Mouse (Mus musculus) hindbrain, embryonic 15.5 days (tissue): Measurements from ENCODE around the gene Lrrc29. TPM values are rescaled to one million over a fixed set of nuclear protein-coding genes. Genes with fewer than 3 reads are reported as not detected.

ENCODE experiments used
- ATAC-seq: fragments of 200-750 bp; cut with Nextera tagmentation; 2 replicates; pipeline ENCODE4 v1.8.0; 2017; ENCODE audit warnings: low read depth, moderate number of reproducible peaks, moderate TSS enrichment; ENCODE audit not compliant: low FRiP score
- H3K27ac ChIP-seq: fragments of 300-500 bp; sonication (generic); replicated peaks from 2 replicates; pipeline ENCODE4 v1.5.1; 2015; ENCODE audit warnings: mild to moderate bottlenecking, inconsistent platforms
- H3K27me3 ChIP-seq: fragments of 300-500 bp; sonication (generic); 2 replicates; pipeline ENCODE4 v1.6.1; 2015; ENCODE audit warnings: control low read depth, inconsistent platforms
- H3K36me3 ChIP-seq: fragments of 300-500 bp; sonication (generic); 2 replicates; pipeline ENCODE4 v1.6.1; 2015; ENCODE audit warnings: control low read depth, inconsistent platforms
- H3K4me1 ChIP-seq: fragments of 300-500 bp; sonication (generic); replicated peaks from 2 replicates; pipeline ENCODE4 v1.6.1; 2015; ENCODE audit warnings: control low read depth, inconsistent platforms
- H3K4me2 ChIP-seq: fragments of 300-500 bp; sonication (generic); 2 replicates; pipeline ENCODE4 v1.6.1; 2015; ENCODE audit warnings: moderate library complexity, mild to moderate bottlenecking, inconsistent platforms
- H3K4me3 ChIP-seq: fragments of 300-500 bp; sonication (generic); 2 replicates; pipeline ENCODE4 v1.5.1; 2015; ENCODE audit warnings: mild to moderate bottlenecking, inconsistent platforms
- H3K9ac ChIP-seq: fragments of 300-500 bp; sonication (generic); 2 replicates; pipeline ENCODE4 v1.6.1; 2015; ENCODE audit warnings: inconsistent platforms
- H3K9me3 ChIP-seq: fragments of 300-500 bp; sonication (generic); 2 replicates; pipeline ENCODE4 v1.6.1; 2016; ENCODE audit warnings: control low read depth, inconsistent platforms
- WGBS: fragments of 180-500 bp; shearing (Covaris S2); methylation state at CpG from one replicate; pipeline ENCODE4 v1.1.7; 2015; 5-methylcytosine and 5-hydroxymethylcytosine counted together
- polyA plus RNA-seq: library from polyadenylated mRNA; unstranded; fragments of >200 nt; fragmentation: Nextera tagmentation; extraction: Ambion mirVana; gene quantifications from 2 replicates; pipeline ENCODE4 v1.2.1, GENCODE M21; 2015

Gene Lrrc29
- polyA plus RNA-seq, 1 experiment from 2014 or later = 0.80 TPM

DNA sequence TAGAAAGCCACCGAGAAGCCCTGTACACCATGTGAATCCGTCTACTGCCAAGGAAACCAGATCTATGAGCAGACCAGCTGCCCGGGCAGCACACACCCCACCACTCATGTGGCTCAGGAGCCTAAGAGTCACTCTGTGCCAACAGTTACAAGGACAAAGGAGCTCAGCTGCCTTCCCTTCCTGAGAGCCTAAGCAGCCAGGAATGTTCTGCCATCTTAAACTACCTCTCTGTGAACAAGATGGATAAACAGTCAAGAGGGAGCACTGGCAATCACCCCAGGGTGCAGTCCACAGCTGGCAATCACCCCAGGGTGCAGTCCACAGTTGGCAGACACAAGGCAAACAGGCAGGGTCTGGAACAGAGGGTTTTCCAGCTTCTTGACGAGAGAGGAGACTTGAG is 8.1 kb downstream of the Lrrc29 start:
- WGBS = 72% methylated on average over 4 of the region's 4 CpGs
- Histone ChIP-seq H3K9me3 (no peaks in the 10 kb centered on the region), H3K27ac (no peak overlapping the region), H3K9ac (no peak overlapping the region), H3K4me1 (no peaks in the 10 kb centered on the region), H3K4me3 (no peak overlapping the region), H3K36me3 (peaks cover 49% of the 10 kb centered on the region), H3K4me2 (no peak overlapping the region), H3K27me3 (no peaks in the 10 kb centered on the region)
- ATAC-seq = no peak

DNA sequence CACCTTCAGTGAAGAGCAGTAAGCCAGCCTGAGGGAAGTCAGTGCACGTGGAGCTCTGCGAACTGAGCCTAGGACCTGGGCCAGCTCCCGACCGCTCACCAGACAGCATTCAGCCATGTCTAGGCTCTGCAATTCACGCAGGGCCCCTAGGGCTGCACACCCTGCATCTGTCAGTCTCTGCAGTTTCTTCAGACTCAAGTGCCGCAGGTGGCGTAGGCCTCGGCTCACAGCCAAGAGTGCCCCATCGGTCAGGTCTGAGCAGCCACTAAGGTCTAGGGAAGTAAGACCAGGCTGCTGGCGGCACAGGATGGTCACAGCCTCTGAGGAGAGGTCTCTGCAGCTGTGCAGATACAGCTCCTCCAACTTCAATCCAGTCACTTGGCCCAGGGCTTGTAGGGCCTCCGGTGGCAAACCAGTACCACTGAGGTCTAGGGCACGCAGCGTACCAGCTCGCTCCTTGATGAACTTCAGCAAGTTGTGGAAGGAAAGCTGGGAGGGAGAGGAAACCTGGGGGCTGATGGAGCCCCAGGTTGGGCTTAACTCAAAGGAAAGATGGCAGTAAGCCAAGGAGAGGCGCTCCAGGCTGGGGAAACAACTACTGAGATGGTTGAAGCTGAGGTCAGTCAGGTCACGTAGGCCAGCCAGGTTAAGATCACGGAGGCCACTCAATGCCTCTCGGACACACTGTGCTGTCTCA is 10.9 kb downstream of the Lrrc29 start:
- H3K36me3 ChIP-seq = peaks cover 49% of the 10 kb centered on the region
- no peaks in the 10 kb centered on the region for H3K9me3 ChIP-seq
- no peak overlapping the region for H3K4me2 ChIP-seq
- WGBS = 89% methylated on average over 18 of the region's 18 CpGs
- no peak overlapping the region for H3K9ac ChIP-seq
- no peak overlapping the region for H3K4me3 ChIP-seq
- no peak overlapping the region for H3K27ac ChIP-seq
- no peaks in the 10 kb centered on the region for H3K27me3 ChIP-seq
- no peaks in the 10 kb centered on the region for H3K4me1 ChIP-seq
- 0 out of 2 replicates have a peak, but pooled peaks have one; percentile 12 for ATAC-seq

DNA sequence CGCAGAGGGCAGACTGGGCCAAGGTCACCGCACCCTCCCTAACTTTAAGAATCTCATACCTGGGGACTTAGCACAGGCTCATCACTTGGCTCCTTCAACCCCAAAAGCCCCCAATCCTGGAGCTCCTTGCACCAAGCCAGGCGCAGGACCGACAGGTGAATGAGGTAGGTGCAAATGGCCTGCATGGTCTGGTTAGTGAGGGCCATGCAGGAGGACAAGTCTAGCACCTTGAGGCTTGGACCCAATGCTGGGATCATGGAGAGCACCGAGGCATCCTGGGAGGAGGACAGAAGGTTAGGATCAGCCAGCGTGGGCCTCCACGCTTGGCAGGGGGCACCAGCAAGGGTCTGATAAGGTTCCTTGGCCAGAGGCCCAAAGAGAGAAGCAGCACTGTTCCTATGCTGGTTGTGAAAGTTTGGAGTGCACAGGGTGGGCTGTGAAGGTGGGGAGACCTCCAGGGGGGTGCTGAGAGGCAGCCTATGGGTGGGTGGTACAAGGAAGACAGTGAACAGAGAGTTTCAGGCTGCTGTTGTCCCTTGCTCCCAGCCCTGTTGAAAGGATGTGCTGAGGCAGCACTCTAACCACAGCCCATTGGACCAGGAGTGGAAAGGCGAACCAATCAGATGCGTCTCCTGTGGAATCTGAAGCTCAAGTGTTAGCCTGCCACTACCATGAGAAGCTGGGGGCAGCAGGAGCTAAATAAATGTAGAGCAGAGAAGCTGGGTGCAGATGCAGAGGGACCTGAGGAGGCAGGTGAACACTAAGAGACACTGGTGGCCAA is 12.3 kb downstream of the Lrrc29 start:
- H3K4me2 ChIP-seq = no peak overlapping the region
- no peaks in the 10 kb centered on the region for H3K27me3 ChIP-seq
- H3K36me3 ChIP-seq = peaks cover 46% of the 10 kb centered on the region
- no peak overlapping the region for H3K27ac ChIP-seq
- H3K4me1 ChIP-seq = no peaks in the 10 kb centered on the region
- no peak overlapping the region for H3K4me3 ChIP-seq
- ATAC-seq = no peak
- no peak overlapping the region for H3K9ac ChIP-seq
- H3K9me3 ChIP-seq = no peaks in the 10 kb centered on the region
- 83% methylated on average over 9 of the region's 9 CpGs for WGBS

DNA sequence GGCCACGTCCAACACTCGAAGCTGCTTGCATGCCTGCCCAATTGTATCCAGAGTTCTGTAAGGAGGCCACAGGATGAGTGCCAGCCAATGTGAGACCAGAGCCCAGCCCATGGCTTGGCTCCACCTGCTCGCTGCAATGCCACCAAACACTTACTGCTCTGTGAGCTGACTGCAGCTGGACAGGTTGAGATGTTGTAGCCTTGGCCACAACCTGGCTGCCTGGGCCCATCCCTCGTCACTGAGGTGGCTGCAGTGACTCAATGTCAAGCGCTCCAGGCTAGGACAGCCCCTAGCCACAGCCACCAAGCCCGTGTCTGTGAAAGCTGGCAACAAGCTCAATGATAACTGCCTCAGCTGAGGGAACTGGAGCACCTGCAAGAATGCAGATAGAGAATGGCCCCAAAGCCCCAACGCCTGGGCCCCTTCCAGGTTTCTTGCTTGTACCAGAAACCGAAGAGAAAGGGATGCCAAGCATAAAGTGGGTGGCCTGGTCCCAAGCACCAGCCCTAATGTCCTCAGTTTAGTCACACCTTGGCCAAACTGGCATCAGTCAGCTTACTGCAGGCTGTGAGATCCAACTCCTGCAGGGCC is 13.1 kb downstream of the Lrrc29 start:
- Histone ChIP-seq H3K27me3 (no peaks in the 10 kb centered on the region), H3K4me3 (no peak overlapping the region), H3K27ac (no peak overlapping the region), H3K36me3 (peaks cover 50% of the 10 kb centered on the region), H3K4me1 (no peaks in the 10 kb centered on the region), H3K9ac (no peak overlapping the region), H3K4me2 (no peak overlapping the region), H3K9me3 (no peaks in the 10 kb centered on the region)
- WGBS = 94% methylated on average over 8 of the region's 8 CpGs
- no peak for ATAC-seq

DNA sequence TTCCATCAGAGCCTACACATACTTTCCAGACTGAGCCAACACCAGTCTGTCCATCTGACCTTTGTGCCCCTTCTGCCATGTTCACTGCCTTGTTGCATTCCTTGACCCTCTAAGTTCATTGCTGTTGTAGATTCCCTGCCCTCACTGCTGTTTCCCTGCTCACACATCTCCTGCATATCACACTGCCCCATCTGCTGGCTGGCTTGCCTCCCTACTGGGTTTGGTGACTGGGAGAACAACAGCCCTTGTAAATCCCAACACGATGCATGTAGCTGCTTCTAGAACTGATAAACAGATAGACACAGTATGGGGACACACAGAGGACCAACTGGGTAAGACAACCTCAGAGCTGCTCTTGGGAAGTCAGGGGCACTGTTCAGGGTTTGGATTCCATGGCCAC is 14.4 kb downstream of the Lrrc29 start:
- H3K27me3 ChIP-seq = no peaks in the 10 kb centered on the region
- ATAC-seq = no peak
- peaks cover 52% of the 10 kb centered on the region for H3K36me3 ChIP-seq
- H3K4me3 ChIP-seq = no peak overlapping the region
- no peak overlapping the region for H3K27ac ChIP-seq
- no peak overlapping the region for H3K4me2 ChIP-seq
- no peaks in the 10 kb centered on the region for H3K9me3 ChIP-seq
- no peak overlapping the region for H3K9ac ChIP-seq
- H3K4me1 ChIP-seq = no peaks in the 10 kb centered on the region
- 87% methylated on average over 1 of the region's 1 CpGs for WGBS

DNA sequence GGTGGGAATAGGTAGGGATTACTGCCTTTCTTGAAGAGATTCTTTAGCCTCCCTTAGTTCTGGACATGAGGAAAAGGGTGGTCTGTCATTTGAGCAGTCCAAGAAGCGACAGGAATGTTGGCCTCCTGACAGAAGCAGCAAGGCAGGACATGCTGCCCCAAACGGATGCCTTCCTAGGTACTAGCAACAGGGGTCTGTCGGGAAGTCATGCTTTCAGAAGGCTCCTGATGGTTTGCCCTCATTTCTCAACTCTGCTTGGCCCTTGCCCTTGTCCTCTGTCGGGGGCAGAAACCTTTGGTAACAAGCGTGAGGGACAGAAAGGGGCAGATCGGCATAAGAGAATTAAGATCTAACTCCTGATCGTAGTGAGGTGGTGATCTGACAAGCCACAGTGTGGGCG is 16.0 kb downstream of the Lrrc29 start:
- peaks cover 39% of the 10 kb centered on the region for H3K36me3 ChIP-seq
- no peak overlapping the region for H3K27ac ChIP-seq
- 89% methylated on average over 8 of the region's 8 CpGs for WGBS

DNA sequence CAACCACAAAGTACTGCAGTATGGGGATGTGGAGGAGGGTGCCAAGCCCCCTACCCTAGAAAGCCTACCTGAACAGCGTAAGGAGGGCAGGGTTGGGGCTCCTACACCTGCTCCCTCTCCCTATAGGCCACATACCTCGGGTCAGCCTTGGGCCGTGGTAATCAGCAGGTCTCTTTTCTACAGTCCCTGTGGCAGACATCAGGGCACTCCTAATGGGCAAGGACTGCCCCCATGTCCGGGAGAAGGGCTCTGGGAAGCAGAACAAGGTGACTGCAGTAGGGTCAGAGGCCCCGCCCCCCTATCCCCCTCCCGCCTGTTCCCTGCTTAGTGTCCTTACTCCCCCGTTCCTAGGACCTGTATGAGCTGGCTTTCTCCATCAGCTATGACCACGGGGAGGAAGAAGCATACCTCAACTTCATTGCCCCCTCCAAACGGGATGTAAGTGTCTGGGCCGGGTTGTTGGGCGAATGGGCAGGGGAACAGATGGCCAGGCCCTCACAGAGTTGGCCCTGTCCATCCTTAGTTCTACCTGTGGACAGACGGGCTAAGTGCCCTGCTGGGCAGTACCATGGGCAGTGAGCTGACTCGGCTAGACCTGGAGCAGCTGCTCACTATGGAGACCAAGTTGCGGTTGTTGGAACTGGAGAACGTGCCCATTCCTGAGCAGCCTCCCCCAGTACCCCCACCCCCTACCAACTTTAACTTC is 16.8 kb downstream of the Lrrc29 start:
- Histone ChIP-seq H3K4me3 (no peak overlapping the region), H3K9ac (no peak overlapping the region), H3K4me2 (no peak overlapping the region), H3K9me3 (no peaks in the 10 kb centered on the region), H3K27me3 (no peaks in the 10 kb centered on the region), H3K4me1 (peaks cover 15% of the 10 kb centered on the region), H3K36me3 (peaks cover 39% of the 10 kb centered on the region), H3K27ac (no peak overlapping the region)
- WGBS = 83% methylated on average over 15 of the region's 15 CpGs
- ATAC-seq = no peak

More for the DNA sequence above, 16.0 kb downstream of the Lrrc29 start:
- no peak overlapping the region for H3K4me2 ChIP-seq
- no peak overlapping the region for H3K4me3 ChIP-seq
- no peaks in the 10 kb centered on the region for H3K27me3 ChIP-seq
- no peak for ATAC-seq
- H3K9me3 ChIP-seq = no peaks in the 10 kb centered on the region
- H3K9ac ChIP-seq = no peak overlapping the region
- H3K4me1 ChIP-seq = peaks cover 12% of the 10 kb centered on the region

DNA sequence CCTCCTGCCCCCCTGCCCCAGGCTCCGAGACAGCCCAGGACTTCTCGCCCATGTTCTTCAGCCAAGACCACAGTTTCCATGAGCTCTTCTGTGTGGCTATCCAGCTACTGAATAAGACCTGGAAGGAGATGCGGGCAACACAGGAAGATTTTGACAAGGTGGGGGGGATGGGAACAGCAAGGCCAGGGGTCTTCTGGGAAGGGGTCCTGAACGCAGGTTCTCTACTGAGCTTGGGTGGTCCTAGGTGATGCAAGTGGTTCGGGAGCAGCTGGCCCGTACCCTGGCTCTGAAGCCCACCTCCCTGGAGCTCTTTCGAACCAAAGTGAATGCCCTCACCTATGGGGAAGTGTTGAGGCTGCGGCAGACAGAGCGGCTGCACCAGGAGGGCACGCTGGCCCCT is 17.6 kb downstream of the Lrrc29 start:
- no peaks in the 10 kb centered on the region for H3K9me3 ChIP-seq
- H3K27me3 ChIP-seq = no peaks in the 10 kb centered on the region
- H3K4me2 ChIP-seq = no peak overlapping the region
- no peak overlapping the region for H3K9ac ChIP-seq
- peaks cover 15% of the 10 kb centered on the region for H3K4me1 ChIP-seq
- H3K27ac ChIP-seq = no peak overlapping the region
- no peak overlapping the region for H3K4me3 ChIP-seq
- H3K36me3 ChIP-seq = peaks cover 35% of the 10 kb centered on the region
- 95% methylated on average over 10 of the region's 10 CpGs for WGBS
- no peak for ATAC-seq

DNA sequence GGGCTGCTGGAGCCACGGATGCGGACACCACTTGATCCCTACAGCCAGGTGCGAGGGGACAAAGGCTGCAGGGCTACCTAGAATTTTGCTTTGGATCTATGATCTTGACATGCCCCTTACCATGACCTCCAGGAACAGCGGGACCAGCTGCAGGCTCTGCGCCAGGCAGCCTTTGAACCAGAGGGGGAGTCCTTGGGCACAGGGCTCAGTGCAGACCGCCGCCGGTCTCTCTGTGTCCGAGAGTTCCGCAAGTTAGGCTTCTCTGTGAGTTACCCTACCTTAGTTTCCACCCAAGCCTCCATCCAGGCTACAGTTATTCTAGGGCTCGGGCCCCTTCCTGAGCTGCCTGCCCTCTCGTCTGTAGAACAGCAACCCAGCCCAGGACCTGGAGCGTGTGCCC is 18.4 kb downstream of the Lrrc29 start:
- Histone ChIP-seq H3K4me1 (peaks cover 15% of the 10 kb centered on the region), H3K36me3 (peaks cover 36% of the 10 kb centered on the region), H3K4me3 (no peak overlapping the region), H3K4me2 (no peak overlapping the region), H3K9me3 (no peaks in the 10 kb centered on the region), H3K9ac (no peak overlapping the region), H3K27me3 (no peaks in the 10 kb centered on the region), H3K27ac (no peak overlapping the region)
- 94% methylated on average over 13 of the region's 13 CpGs for WGBS
- ATAC-seq = no peak

DNA sequence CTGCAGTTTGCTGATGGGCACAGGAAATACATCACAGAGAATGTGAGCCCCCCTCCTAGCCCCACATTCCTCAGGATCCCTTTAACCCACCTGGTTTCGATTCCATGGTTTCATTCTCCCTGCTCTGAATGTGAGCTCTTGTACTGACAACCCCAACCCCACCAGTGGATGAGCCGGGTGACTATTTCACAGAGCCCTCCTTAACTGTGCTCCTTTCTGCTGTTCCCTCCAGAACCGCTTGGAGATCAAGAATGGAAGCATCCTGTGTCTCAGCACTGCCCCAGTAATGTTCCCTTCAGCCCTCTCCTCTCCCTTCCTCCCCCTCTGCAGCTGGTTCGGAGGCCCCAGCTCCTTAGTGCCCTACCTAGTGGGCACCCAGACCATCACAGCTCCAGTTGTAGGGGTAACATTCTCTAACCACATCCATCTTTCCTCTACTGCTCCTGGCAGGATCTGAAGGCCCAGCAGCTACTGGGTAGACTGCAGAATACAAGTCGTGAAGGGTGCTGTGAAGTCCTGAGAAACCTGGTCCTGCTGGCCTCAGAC is 19.9 kb downstream of the Lrrc29 start:
- peak; percentile 33; the same call in 1 of the 2 replicates for ATAC-seq
- Histone ChIP-seq H3K36me3 (peaks cover 45% of the 10 kb centered on the region), H3K4me2 (peak overlapping the region; percentile 48), H3K27me3 (no peaks in the 10 kb centered on the region), H3K27ac (no peak overlapping the region), H3K9me3 (no peaks in the 10 kb centered on the region), H3K4me3 (peak overlapping the region; percentile 16; the same call in 1 of the 2 replicates), H3K9ac (no peak overlapping the region), H3K4me1 (peaks cover 15% of the 10 kb centered on the region)
- 60% methylated on average over 5 of the region's 5 CpGs for WGBS

DNA sequence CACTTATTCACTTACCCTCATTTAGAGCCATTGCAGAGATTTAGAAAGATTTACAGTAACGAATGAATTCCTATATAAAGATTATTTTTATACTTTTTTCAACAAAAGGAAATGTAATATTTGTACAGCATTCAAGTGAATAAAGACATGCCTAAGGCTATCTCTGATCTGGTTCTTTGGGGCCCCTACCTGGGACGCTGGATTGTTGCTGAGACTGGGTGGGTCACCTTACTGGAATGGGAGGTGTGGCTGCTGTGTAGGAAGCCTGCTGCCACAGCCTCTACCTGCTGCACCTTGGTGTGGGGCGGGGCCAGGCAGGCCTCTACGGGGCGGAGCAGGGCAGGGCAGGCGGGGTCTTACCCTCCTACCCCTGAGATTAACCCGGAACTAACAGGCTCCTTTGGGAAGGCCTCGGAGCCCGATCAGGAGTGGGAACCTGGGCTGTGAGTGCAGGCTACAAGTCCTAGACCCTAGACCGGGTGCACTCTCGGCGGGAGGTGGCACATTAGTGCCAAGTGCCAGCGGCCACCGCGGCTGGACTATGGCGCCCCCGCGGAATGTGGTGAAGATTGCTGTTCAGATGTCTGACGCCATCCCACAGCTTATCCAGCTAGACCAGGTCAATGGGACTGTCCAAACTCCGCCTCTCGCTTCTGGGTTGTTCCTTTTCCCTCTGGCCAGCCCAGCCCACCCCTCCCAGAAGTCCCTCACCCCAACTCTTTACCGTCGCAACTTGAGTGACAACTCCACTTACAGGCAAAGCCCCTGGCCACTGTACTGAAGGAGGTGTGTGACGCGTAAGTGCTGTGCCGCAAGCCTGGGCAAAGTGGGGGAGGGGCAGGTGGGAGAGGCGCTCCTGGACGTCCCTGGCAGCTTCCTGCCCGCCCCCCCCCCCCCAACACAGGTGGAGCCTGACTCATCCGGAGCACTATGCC is 20.6 kb downstream of the Lrrc29 start, which contains the start of gene Elmo3:
Gene Elmo3, plus strand, starts transcription at position 391 of the 935 bp plus-strand sequence.
- Histone ChIP-seq H3K4me2 (peak within 1 kb of the TSS; percentile 48), H3K27ac (no peak within 1 kb of the TSS), H3K9me3 (no peaks in the 10 kb centered on the region), H3K36me3 (peaks cover 53% of the 10 kb centered on the region), H3K9ac (peak within 1 kb of the TSS; percentile 38), H3K27me3 (no peaks in the 10 kb centered on the region), H3K4me3 (peak within 1 kb of the TSS; percentile 16), H3K4me1 (peaks cover 15% of the 10 kb centered on the region)
- WGBS = 10% methylated on average over 28 of the region's 30 CpGs
- peak; percentile 66 for ATAC-seq
